Mouse (Mus musculus): ENCODE results near the gene Ace2. TPM values are rescaled to one million over a fixed set of nuclear protein-coding genes. Genes with fewer than 3 reads are reported as not detected.

Ace2 gene
- total and polyA plus RNA-seq, 2 experiments from 2014 or later: 0.05 to 0.68 TPM

- Histone ChIP-seq H3K9me3 (ENCODE audit: low read length) (no peaks in the 10 kb centered on the region), H3K27ac (ENCODE audit: low read depth, low read length) (no peak overlapping the region), H3K4me3 (ENCODE audit: low read depth, low read length) (no peak overlapping the region), H3K36me3 (ENCODE audit: insufficient read depth, low read length) (no peaks in the 10 kb centered on the region), H3K4me1 (ENCODE audit: insufficient read depth, low read length) (no peaks in the 10 kb centered on the region), H3K4me2 (ENCODE audit: low read depth, low read length, poor library complexity, severe bottlenecking) (no peak overlapping the region), H3K9ac (replicated peaks; ENCODE audit: low read length, poor library complexity, severe bottlenecking) (no peak overlapping the region), H3K27me3 (ENCODE audit: insufficient read depth, low read length) (no peaks in the 10 kb centered on the region)
- DNase-seq (ENCODE audit: low spot score) (peak; percentile 70), ATAC-seq (ENCODE audit: low FRiP score) (no peak)
- WGBS: 40% methylated on average over 3 of the region's 3 CpGs
- peak; percentile 82 for TF ChIP-seq CTCF (IDR thresholded peaks at IDR 0.05)
Measured at GRCm38 (mm10) chrX:164183844-164184243, 44.7 kb downstream of the Ace2 start.

- H3K9me3 ChIP-seq (ENCODE audit: low read length): no peaks in the 10 kb centered on the region
Measured at GRCm38 (mm10) chrX:164189880-164190279, 50.7 kb downstream of the Ace2 start.

GRCm38 (mm10) chrX:164197679-164198078 lies 58.5 kb downstream of the Ace2 start:
- H3K4me1 ChIP-seq (ENCODE audit: insufficient read depth, low read length): no peaks in the 10 kb centered on the region
- H3K9me3 ChIP-seq (ENCODE audit: low read length): no peaks in the 10 kb centered on the region
- 88% methylated on average over 2 of the region's 2 CpGs for WGBS
- H3K4me3 ChIP-seq (ENCODE audit: low read depth, low read length): no peak overlapping the region
- H3K27ac ChIP-seq (ENCODE audit: low read depth, low read length): no peak overlapping the region
- no peak for TF ChIP-seq CTCF (IDR thresholded peaks at IDR 0.05)
- no peaks in the 10 kb centered on the region for H3K36me3 ChIP-seq (ENCODE audit: insufficient read depth, low read length)
- no peaks in the 10 kb centered on the region for H3K27me3 ChIP-seq (ENCODE audit: insufficient read depth, low read length)
- H3K4me2 ChIP-seq (ENCODE audit: low read depth, low read length, poor library complexity, severe bottlenecking): no peak overlapping the region
- H3K9ac ChIP-seq (replicated peaks; ENCODE audit: low read length, poor library complexity, severe bottlenecking): no peak overlapping the region
- ATAC-seq (ENCODE audit: low FRiP score): no peak
- DNase-seq (ENCODE audit: low spot score): no peak

More at GRCm38 (mm10) chrX:164189880-164190279, 50.7 kb downstream of the Ace2 start:
- DNase-seq (ENCODE audit: low spot score) (no peak), ATAC-seq (ENCODE audit: low FRiP score) (no peak)
- H3K4me2 ChIP-seq (ENCODE audit: low read depth, low read length, poor library complexity, severe bottlenecking): no peak overlapping the region
- no peaks in the 10 kb centered on the region for H3K36me3 ChIP-seq (ENCODE audit: insufficient read depth, low read length)
- H3K27me3 ChIP-seq (ENCODE audit: insufficient read depth, low read length): no peaks in the 10 kb centered on the region
- H3K27ac ChIP-seq (ENCODE audit: low read depth, low read length): no peak overlapping the region
- no peaks in the 10 kb centered on the region for H3K4me1 ChIP-seq (ENCODE audit: insufficient read depth, low read length)
- no peak overlapping the region for H3K9ac ChIP-seq (replicated peaks; ENCODE audit: low read length, poor library complexity, severe bottlenecking)
- no peak for TF ChIP-seq CTCF (IDR thresholded peaks at IDR 0.05)
- no peak overlapping the region for H3K4me3 ChIP-seq (ENCODE audit: low read depth, low read length)

- Histone ChIP-seq H3K27ac (ENCODE audit: low read depth, low read length) (no peak overlapping the region), H3K9ac (replicated peaks; ENCODE audit: low read length, poor library complexity, severe bottlenecking) (no peak overlapping the region), H3K4me3 (ENCODE audit: low read depth, low read length) (no peak overlapping the region), H3K27me3 (ENCODE audit: insufficient read depth, low read length) (no peaks in the 10 kb centered on the region), H3K9me3 (ENCODE audit: low read length) (no peaks in the 10 kb centered on the region), H3K4me2 (ENCODE audit: low read depth, low read length, poor library complexity, severe bottlenecking) (no peak overlapping the region), H3K4me1 (ENCODE audit: insufficient read depth, low read length) (no peaks in the 10 kb centered on the region), H3K36me3 (ENCODE audit: insufficient read depth, low read length) (no peaks in the 10 kb centered on the region)
- DNase-seq (ENCODE audit: low spot score) (no peak), ATAC-seq (ENCODE audit: low FRiP score) (no peak)
- TF ChIP-seq CTCF (IDR thresholded peaks at IDR 0.05): no peak
- WGBS: 77% methylated on average over 5 of the region's 5 CpGs
Measured at GRCm38 (mm10) chrX:164200547-164200946, 61.4 kb downstream of the Ace2 start.

GRCm38 (mm10) chrX:164221989-164222388 lies 82.9 kb downstream of the Ace2 start:
- Histone ChIP-seq H3K27me3 (ENCODE audit: insufficient read depth, low read length) (no peaks in the 10 kb centered on the region; the same call in 1 of the 2 replicates), H3K27ac (ENCODE audit: low read depth, low read length) (no peak overlapping the region), H3K4me3 (ENCODE audit: low read depth, low read length) (no peak overlapping the region), H3K9me3 (ENCODE audit: low read length) (no peaks in the 10 kb centered on the region), H3K4me1 (ENCODE audit: insufficient read depth, low read length) (no peaks in the 10 kb centered on the region), H3K9ac (replicated peaks; ENCODE audit: low read length, poor library complexity, severe bottlenecking) (no peak overlapping the region), H3K36me3 (ENCODE audit: insufficient read depth, low read length) (no peaks in the 10 kb centered on the region), H3K4me2 (ENCODE audit: low read depth, low read length, poor library complexity, severe bottlenecking) (no peak overlapping the region)
- ATAC-seq (ENCODE audit: low FRiP score) (no peak), DNase-seq (ENCODE audit: low spot score) (no peak)
- peak; percentile 12 for TF ChIP-seq CTCF (IDR thresholded peaks at IDR 0.05)
- 77% methylated on average over 2 of the region's 2 CpGs for WGBS

GRCm38 (mm10) chrX:164233380-164233779 lies 94.2 kb downstream of the Ace2 start:
- no peaks in the 10 kb centered on the region for H3K36me3 ChIP-seq (ENCODE audit: insufficient read depth, low read length)
- WGBS: 63% methylated on average over 8 of the region's 8 CpGs
- no peak overlapping the region for H3K27ac ChIP-seq (ENCODE audit: low read depth, low read length)
- no peaks in the 10 kb centered on the region for H3K27me3 ChIP-seq (ENCODE audit: insufficient read depth, low read length)
- no peak overlapping the region for H3K4me3 ChIP-seq (ENCODE audit: low read depth, low read length)
- no peak overlapping the region for H3K9ac ChIP-seq (replicated peaks; ENCODE audit: low read length, poor library complexity, severe bottlenecking)
- H3K4me1 ChIP-seq (ENCODE audit: insufficient read depth, low read length): no peaks in the 10 kb centered on the region
- H3K4me2 ChIP-seq (ENCODE audit: low read depth, low read length, poor library complexity, severe bottlenecking): no peak overlapping the region
- no peaks in the 10 kb centered on the region for H3K9me3 ChIP-seq (ENCODE audit: low read length)
- no peak for ATAC-seq (ENCODE audit: low FRiP score)
- DNase-seq (ENCODE audit: low spot score): no peak
- no peak for TF ChIP-seq CTCF (IDR thresholded peaks at IDR 0.05)

Other genes with a start within 250 kb of the Ace2 start
- 61.8 and 73.7 TPM in 2 replicates for gene Ap1s2, start 230.3 kb upstream of the Ace2 start, total RNA-seq (2014; rRNA removed)
- gene Ap1s2, start 230.3 kb upstream of the Ace2 start, polyA plus RNA-seq (2015; fragmentation: Nextera tagmentation; extraction: Ambion mirVana): 113 and 130 TPM in 2 replicates
- gene Zrsr2, start 180.7 kb upstream of the Ace2 start, total RNA-seq (2014; rRNA removed): 17.3 and 19.6 TPM in 2 replicates
- gene Zrsr2, start 180.7 kb upstream of the Ace2 start, polyA plus RNA-seq (2015; fragmentation: Nextera tagmentation; extraction: Ambion mirVana): 83.4 and 89.7 TPM in 2 replicates
- 1.5 and 1.7 TPM in 2 replicates for gene Car5b, start 111.3 kb upstream of the Ace2 start, total RNA-seq (2014; rRNA removed)
- 0.76 and 0.85 TPM in 2 replicates for gene Car5b, start 111.3 kb upstream of the Ace2 start, polyA plus RNA-seq (2015; fragmentation: Nextera tagmentation; extraction: Ambion mirVana)
- 8.2 and 19.9 TPM in 2 replicates for gene Siah1b, start 62.8 kb upstream of the Ace2 start, total RNA-seq (2014; rRNA removed)
- gene Siah1b, start 62.8 kb upstream of the Ace2 start, polyA plus RNA-seq (2015; fragmentation: Nextera tagmentation; extraction: Ambion mirVana): 13.6 and 16.7 TPM in 2 replicates
- gene Cltrn, start 50.5 kb upstream of the Ace2 start, total RNA-seq (2014; rRNA removed): not detected in 2 replicates
- gene Cltrn, start 50.5 kb upstream of the Ace2 start, polyA plus RNA-seq (2015; fragmentation: Nextera tagmentation; extraction: Ambion mirVana): 0.12 TPM in 1 of 2 replicates, not detected in the other
- gene Bmx, start 118.9 kb downstream of the Ace2 start, total RNA-seq (2014; rRNA removed): 0.42 and 0.93 TPM in 2 replicates
- 0.48 and 0.58 TPM in 2 replicates for gene Bmx, start 118.9 kb downstream of the Ace2 start, polyA plus RNA-seq (2015; fragmentation: Nextera tagmentation; extraction: Ambion mirVana)
- gene Pir, start 130.0 kb downstream of the Ace2 start, total RNA-seq (2014; rRNA removed): 0.55 and 1.1 TPM in 2 replicates
- gene Pir, start 130.0 kb downstream of the Ace2 start, polyA plus RNA-seq (2015; fragmentation: Nextera tagmentation; extraction: Ambion mirVana): 3.2 and 5.6 TPM in 2 replicates
- 0.11 and 0.33 TPM in 2 replicates for gene Vegfd, start 234.0 kb downstream of the Ace2 start, total RNA-seq (2014; rRNA removed)
- gene Vegfd, start 234.0 kb downstream of the Ace2 start, polyA plus RNA-seq (2015; fragmentation: Nextera tagmentation; extraction: Ambion mirVana): 0.10 and 0.13 TPM in 2 replicates